Mouse (Mus musculus) liver, embryonic 14.5 days (tissue): ENCODE data around the gene Fer. TPM values are rescaled to one million over a fixed set of nuclear protein-coding genes. Genes with fewer than 3 reads are reported as not detected.
A peak's percentile ranks its signal among the peaks of the same experiment; 100 is the strongest.

ENCODE experiments used
- ATAC-seq: fragments of 200-750 bp; cut with Nextera tagmentation; 2 replicates; pipeline ENCODE4 v1.8.0; 2017; ENCODE audit warnings: moderate number of reproducible peaks, mild to moderate bottlenecking, moderate library complexity; ENCODE audit not compliant: insufficient read depth
- DNase-seq, 3 experiments: peaks; one replicate each; pipeline ENCODE4 v3.0.0-alpha.2; 2012 to 2013; ENCODE audit warnings: low read depth in 3 of 3, low spot score in 3 of 3
- H3K27ac ChIP-seq: fragments of 300-500 bp; sonication (generic); 2 replicates; pipeline ENCODE4 v1.5.1; 2014; ENCODE audit warnings: moderate library complexity, mild to moderate bottlenecking, control low read depth, inconsistent platforms
- H3K27me3 ChIP-seq: fragments of 300-500 bp; sonication (generic); 2 replicates; pipeline ENCODE4 v1.6.1; 2014; ENCODE audit warnings: mild to moderate bottlenecking, low read length, moderate library complexity; ENCODE audit not compliant: control insufficient read depth, insufficient read depth
- H3K36me3 ChIP-seq: fragments of 300-500 bp; sonication (generic); replicated peaks from 2 replicates; pipeline ENCODE4 v1.6.1; 2014; ENCODE audit warnings: low read depth; ENCODE audit not compliant: control insufficient read depth, insufficient read depth
- H3K4me1 ChIP-seq, 2 experiments: fragments of 200-500 bp in 1 of 2; fragments of 300-500 bp in 1 of 2; sonication (generic) in 1 of 2; replicated peaks; 2 replicates each; pipeline ENCODE4 v1.6.1; 2012 to 2014; ENCODE audit warnings: antibody characterized with exemption in 1 of 2, inconsistent platforms in 1 of 2, low read length in 1 of 2; ENCODE audit not compliant: control insufficient read depth in 2 of 2, insufficient read depth in 2 of 2
- H3K4me2 ChIP-seq: fragments of 300-500 bp; sonication (generic); 2 replicates; pipeline ENCODE4 v1.6.1; 2014; ENCODE audit warnings: low read depth, mild to moderate bottlenecking, control low read depth, moderate library complexity
- H3K4me3 ChIP-seq, 2 experiments: fragments of 200-500 bp in 1 of 2; fragments of 300-500 bp in 1 of 2; sonication (generic) in 1 of 2; 2 replicates each; pipeline ENCODE4 v1.5.1; 2012 to 2014; ENCODE audit warnings: low read depth in 2 of 2, low read length in 2 of 2, mild to moderate bottlenecking in 2 of 2, control low read depth in 1 of 2, inconsistent platforms in 1 of 2, moderate library complexity in 1 of 2; ENCODE audit not compliant: insufficient read depth in 1 of 2
- H3K9ac ChIP-seq: fragments of 300-500 bp; sonication (generic); replicated peaks from 2 replicates; pipeline ENCODE4 v1.6.1; 2014; ENCODE audit warnings: mild to moderate bottlenecking, control low read depth, moderate library complexity
- H3K9me3 ChIP-seq: fragments of 300-500 bp; sonication (generic); 2 replicates; pipeline ENCODE4 v1.6.1; 2016; ENCODE audit warnings: low read length, mixed read lengths; ENCODE audit not compliant: control insufficient read depth
- CTCF ChIP-seq: IDR thresholded peaks from 2 replicates; pipeline ENCODE4 v1.5.1; 2016; ENCODE audit warnings: antibody characterized with exemption, low read depth, control low read depth
- EP300 ChIP-seq: IDR thresholded peaks from 2 replicates; pipeline ENCODE4 v1.6.1; 2016; ENCODE audit warnings: antibody characterized with exemption, low read depth
- WGBS: fragments of 180-500 bp; shearing (Covaris S2); extraction: QIAGEN DNeasy Blood & Tissue Kit; methylation state at CpG from one replicate; pipeline ENCODE4 v1.1.7; 2014; ENCODE audit not compliant: insufficient replicate concordance; 5-methylcytosine and 5-hydroxymethylcytosine counted together
- polyA plus RNA-seq, 2 experiments: library from polyadenylated mRNA; depleted of rRNA in 1 of 2; stranded (reverse) in 1 of 2; unstranded in 1 of 2; fragments of >200 nt; fragmentation: Nextera tagmentation in 1 of 2; extraction: Ambion mirVana in 1 of 2; gene quantifications; 2 replicates each; pipeline versions ENCODE4 v1.2.1 to v1.2.3; 2012 to 2014

Gene Fer
- polyA plus RNA-seq, 2 experiments: 2.9 to 7.0 TPM

DNA sequence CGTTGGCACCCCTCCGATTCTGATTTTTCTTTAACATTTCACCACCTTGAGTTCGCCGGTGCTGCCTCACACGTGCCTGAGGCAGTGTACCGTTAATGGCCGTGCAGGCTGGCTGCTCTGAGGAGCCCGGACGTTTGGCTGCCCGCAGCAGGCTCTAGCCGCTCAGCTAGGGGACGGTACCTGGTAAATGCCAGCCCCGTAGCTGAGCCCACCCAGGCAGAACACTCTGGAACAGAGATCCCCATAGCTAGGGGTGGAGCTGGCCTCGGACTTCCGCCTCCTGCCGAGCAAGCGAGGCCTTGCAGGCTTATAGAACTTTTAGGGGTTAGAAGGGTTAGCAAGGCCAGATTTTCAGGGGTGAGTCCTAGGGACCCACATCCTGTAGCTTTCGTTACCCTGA lies 75.0 kb downstream of the Fer start:
- TF ChIP-seq CTCF: peak; percentile 7; the same call in 1 of the 2 replicates
- no peak for TF ChIP-seq EP300
- ATAC-seq: no peak
- Histone ChIP-seq H3K9ac (no peak overlapping the region), H3K27ac (no peak overlapping the region), H3K4me1 (no peaks in the 10 kb centered on the region), H3K4me3 (no peak overlapping the region), H3K9me3 (no peaks in the 10 kb centered on the region), H3K27me3 (no peaks in the 10 kb centered on the region), H3K4me2 (no peak overlapping the region), H3K36me3 (no peaks in the 10 kb centered on the region)
- no peak for DNase-seq
- WGBS: 75% methylated on average over 18 of the region's 18 CpGs

DNA sequence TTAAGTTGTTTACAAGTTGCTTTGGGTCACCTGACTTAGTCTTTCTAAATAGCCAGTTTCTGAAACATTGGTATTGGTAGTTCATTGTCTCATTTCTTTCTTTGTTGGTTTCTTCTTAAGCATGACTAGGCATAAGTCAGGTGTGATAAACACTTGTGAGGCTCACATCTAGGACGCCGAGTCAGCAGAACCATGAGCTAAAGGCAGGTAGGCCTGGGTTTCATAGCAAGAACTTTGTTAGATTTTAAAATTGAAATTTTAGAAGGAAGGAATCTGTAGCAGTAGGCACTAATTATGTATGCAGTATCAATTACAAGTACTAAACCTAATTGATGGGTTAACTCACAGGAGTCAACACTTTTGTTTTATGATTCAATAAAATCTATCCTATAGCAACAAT lies 83.9 kb downstream of the Fer start:
- no peak overlapping the region for H3K9ac ChIP-seq
- no peak for DNase-seq
- ATAC-seq: no peak
- H3K4me1 ChIP-seq: no peaks in the 10 kb centered on the region
- H3K9me3 ChIP-seq: no peaks in the 10 kb centered on the region
- H3K27me3 ChIP-seq: no peaks in the 10 kb centered on the region
- H3K27ac ChIP-seq: no peak overlapping the region
- H3K4me3 ChIP-seq: no peak overlapping the region
- WGBS: 64% methylated on average over 2 of the region's 2 CpGs
- no peak overlapping the region for H3K4me2 ChIP-seq
- H3K36me3 ChIP-seq: no peaks in the 10 kb centered on the region
- TF ChIP-seq EP300 (no peak), CTCF (no peak)

DNA sequence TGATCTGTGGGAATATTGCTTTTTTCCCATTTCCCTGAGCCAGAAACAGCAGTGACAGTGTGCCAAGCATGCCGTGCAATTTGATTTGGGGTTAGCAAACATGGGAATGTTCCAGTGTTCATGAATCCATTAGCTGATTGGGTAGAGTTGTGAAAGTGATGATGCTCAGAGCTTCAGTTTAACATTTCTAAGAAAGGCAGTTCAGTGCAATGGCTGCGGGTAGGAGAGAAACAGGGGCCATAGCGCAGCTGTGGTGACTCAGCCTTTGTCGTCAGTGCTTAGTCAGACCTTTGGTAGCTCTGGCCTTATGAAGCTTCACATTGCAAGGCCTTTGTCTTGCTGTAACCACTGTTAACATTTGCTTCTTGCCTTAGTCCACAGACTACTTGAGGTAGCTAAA lies 85.9 kb downstream of the Fer start:
- no peaks in the 10 kb centered on the region for H3K9me3 ChIP-seq
- no peaks in the 10 kb centered on the region for H3K4me1 ChIP-seq
- no peaks in the 10 kb centered on the region for H3K27me3 ChIP-seq
- no peak for ATAC-seq
- no peak for DNase-seq
- no peak overlapping the region for H3K9ac ChIP-seq
- H3K4me2 ChIP-seq: no peak overlapping the region
- H3K36me3 ChIP-seq: no peaks in the 10 kb centered on the region
- TF ChIP-seq EP300: no peak
- TF ChIP-seq CTCF: no peak
- 86% methylated on average over 4 of the region's 4 CpGs for WGBS
- no peak overlapping the region for H3K4me3 ChIP-seq
- H3K27ac ChIP-seq: no peak overlapping the region

DNA sequence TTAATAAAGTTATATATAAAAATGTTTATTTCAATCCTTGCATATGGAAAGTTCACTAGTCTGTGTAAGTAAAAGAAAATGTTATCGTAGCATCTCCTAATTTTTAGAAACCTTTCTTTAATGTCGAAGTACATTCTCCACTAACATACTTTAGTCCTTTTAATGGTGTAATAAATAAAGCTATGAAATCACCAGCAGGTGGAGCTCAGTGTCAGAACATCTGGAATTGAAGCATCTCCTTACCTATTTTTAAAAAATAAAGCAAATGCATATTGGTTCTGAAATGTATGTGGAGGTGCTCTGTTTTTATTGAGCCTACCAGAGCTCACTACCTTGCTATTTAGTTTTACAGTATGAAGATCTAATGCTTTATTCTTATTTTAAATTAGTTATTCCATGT lies 88.6 kb downstream of the Fer start:
- Histone ChIP-seq H3K36me3 (no peaks in the 10 kb centered on the region), H3K4me3 (no peak overlapping the region), H3K27ac (no peak overlapping the region), H3K9ac (no peak overlapping the region), H3K4me2 (no peak overlapping the region), H3K9me3 (no peaks in the 10 kb centered on the region), H3K27me3 (no peaks in the 10 kb centered on the region), H3K4me1 (no peaks in the 10 kb centered on the region)
- 76% methylated on average over 2 of the region's 2 CpGs for WGBS
- DNase-seq (no peak), ATAC-seq (no peak)
- TF ChIP-seq CTCF (peak; percentile 41; the same call in 1 of the 2 replicates), EP300 (no peak)

- WGBS: 79% methylated on average over 3 of the region's 3 CpGs
- ATAC-seq (no peak), DNase-seq (no peak)
- no peak for TF ChIP-seq EP300
- Histone ChIP-seq H3K9me3 (no peaks in the 10 kb centered on the region), H3K27me3 (no peaks in the 10 kb centered on the region), H3K27ac (no peak overlapping the region), H3K4me2 (no peak overlapping the region), H3K36me3 (no peaks in the 10 kb centered on the region), H3K9ac (no peak overlapping the region), H3K4me1 (peaks cover 5 to 17% of the 10 kb centered on the region in 2 experiments; a peak in 2 of 4 replicates), H3K4me3 (no peak overlapping the region)
Observed at GRCm38 (mm10) chr17:63967091-63967490, 104.2 kb downstream of the Fer start.
